Mouse (Mus musculus) left cerebral cortex, adult 11 months (tissue): ENCODE data around the gene Abr.
A peak's percentile ranks its signal among the peaks of the same experiment; 100 is the strongest.

Experiments
- DNase-seq: peaks from one replicate; pipeline ENCODE4 v3.0.0; 2022; ENCODE audit warnings: low spot score

Gene Abr

GRCm38 (mm10) chr11:76406702-76407583, 215.2 kb downstream of the Abr start, which contains the start of gene Timm22:
Gene Timm22, plus strand, starts transcription at chr11:76406952.
- peak; percentile 96 for DNase-seq

- DNase-seq, result no peak
Observed at GRCm38 (mm10) chr11:76405626-76406264, 216.4 kb downstream of the Abr start.

DNA sequence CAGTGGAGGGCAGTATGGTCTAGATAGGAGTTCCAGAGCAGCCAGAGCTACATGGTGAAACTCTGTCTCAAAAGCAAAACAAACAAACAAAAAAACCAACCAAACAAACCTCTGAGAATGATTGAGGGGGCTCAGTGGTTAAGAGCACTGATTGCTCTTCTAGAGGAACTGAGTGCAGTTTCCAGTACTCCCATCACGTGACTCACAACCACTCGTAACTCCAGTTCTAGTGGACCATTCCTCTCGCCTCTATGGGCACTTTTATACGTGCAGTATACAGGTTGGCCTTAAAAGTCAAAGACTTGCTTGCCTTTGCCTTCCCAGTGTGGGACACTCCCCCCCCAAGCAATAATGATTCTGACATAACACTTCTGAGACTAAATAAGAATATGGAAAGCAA, 217.0 kb downstream of the Abr start:
- no peak for DNase-seq

DNA sequence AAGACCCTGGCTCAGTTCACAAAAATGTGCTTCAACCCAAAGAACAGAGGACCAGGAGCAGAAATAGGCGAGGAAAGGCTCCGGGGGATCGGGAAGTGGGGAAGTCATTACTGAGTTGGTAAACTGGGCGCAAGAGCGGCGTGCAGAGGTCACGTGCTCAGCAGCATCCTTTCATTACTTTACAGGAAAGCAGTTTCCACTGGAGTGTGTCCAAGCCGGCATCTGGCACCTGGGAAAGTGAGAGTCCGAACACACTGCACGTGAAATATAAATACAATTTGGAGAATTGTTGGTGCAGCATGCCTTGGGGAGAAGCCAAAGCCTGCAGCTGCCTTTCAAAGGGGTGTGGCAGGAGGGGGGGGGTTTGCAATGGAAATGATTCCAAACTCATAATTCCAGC, 220.7 kb downstream of the Abr start:
- DNase-seq, result no peak

GRCm38 (mm10) chr11:76399587-76400330, 222.4 kb downstream of the Abr start:
- DNase-seq, result no peak

DNA sequence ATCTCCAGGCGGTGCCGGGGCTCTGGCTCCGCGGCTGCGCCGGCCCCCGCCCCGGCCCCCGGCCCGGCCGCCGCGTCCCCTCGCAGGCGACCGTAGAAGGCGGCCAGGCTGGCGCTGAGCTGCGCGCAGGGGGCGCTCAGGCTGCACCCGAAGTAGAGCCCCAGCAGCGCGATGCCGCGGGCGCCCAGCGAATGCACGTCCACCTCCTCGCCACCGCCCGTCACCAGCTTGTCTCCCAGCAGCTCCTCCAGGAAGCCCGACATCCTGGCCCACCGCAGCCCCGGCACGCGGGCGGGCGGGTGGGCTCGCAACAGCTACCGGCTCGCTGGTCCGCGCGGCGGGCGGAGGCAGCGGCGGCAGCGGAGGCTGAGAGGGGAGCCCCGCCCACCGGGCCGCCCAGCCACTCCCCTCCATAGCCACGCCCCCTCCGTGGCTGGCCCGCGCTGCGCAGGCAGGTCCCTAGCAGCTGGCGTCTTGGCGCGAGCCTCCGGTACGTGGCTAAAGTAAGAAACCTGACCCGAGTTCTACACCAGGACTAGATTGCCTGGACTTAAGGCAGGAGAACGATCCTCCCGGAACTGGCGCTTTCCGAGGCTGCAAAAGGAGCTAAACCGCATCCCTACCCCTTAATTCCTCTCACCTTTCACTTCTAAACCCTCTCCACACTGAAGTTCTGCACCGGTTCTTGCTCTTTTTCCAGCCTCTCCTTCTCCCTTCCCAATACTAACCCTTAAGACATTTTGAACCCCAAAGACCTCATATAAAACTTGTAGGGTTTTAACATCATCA, 223.1 kb downstream of the Abr start, which contains the start of gene Nxn:
Gene Nxn, minus strand, starts transcription at position 343 of the 789 bp plus-strand sequence.
- DNase-seq, result no peak

- DNase-seq, result no peak
Observed at GRCm38 (mm10) chr11:76398312-76398797, 223.8 kb downstream of the Abr start.

- no peak for DNase-seq
Observed at GRCm38 (mm10) chr11:76397650-76398311, 224.3 kb downstream of the Abr start.

DNA sequence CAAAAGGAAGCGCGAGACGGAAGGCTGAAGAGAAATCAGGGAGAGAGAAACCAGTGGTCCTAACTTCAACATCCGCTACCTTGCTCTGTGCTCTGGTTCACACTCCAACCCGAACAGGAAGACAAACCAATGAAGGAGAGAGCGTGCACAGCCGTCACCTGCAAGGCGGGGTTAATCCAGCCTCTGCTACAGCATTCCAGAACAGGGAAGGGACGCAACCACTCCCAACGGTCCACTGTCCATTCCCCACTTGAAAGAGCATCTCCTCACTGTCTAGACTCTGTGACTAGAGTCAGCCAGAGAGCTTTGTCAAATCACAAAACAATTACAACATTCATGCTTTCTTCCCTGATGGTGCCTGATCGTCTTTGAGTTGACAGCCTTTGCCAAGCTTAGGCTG, 229.1 kb downstream of the Abr start:
- no peak for DNase-seq

GRCm38 (mm10) chr11:76392532-76392931, 229.6 kb downstream of the Abr start:
- no peak for DNase-seq

DNA sequence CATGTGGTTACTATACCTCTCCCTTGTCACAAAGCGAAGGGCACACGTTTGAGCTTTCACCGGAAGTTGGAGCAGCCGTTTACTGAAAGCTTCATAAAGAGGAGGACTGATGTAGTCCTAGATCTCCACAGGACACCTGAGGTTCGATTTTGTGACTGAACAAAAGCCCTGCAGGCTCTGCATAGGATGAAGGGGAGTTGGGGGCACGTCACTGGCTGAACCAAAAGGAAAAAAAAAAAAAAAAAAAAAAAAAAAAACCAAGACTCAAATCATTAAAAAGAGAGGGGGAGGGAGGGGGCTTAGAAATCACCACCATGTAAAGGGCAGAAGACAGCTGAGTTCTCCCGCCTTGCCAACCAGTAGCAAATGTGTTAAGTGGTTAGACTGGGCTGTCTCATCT, 233.4 kb downstream of the Abr start:
- no peak for DNase-seq

GRCm38 (mm10) chr11:76387097-76387496, 235.0 kb downstream of the Abr start:
- DNase-seq, result no peak

- DNase-seq, result no peak
Observed at GRCm38 (mm10) chr11:76385746-76386145, 236.4 kb downstream of the Abr start.

GRCm38 (mm10) chr11:76385017-76385416, 237.1 kb downstream of the Abr start:
- no peak for DNase-seq

- no peak for DNase-seq
Observed at GRCm38 (mm10) chr11:76384307-76384706, 237.8 kb downstream of the Abr start.

- no peak for DNase-seq
Observed at GRCm38 (mm10) chr11:76382711-76383324, 239.3 kb downstream of the Abr start.

DNA sequence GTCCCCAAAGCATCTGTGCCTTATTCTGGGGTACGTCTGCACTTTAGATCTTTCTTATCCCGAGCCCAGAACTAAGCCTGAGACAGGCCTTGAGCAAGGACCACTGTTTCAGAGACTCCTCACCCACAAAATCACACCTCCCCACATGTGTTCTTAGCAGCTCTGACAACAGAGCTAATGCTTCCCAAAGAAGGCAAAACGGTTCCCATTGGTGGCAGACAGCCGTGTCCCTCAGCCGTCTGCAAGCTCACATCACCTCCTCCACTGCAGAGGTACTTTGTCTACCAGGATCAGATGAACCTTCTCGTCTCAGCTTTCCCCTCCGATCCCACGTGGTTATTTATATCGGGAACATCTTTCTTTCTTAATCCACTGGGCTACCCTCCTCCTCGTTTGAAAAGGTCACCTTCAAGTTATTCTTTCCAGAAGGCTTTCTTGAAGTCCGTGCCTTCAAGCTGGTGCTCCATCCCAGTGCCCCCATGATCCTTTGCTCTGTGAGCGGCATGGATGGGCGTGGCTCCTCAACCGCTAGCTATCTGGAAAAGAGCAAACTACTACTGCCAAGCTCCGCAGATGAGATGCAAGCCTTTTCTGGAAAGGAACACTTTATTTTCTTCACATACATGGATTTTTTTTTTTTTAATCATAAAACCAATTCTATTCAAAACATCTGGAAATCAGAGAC, 240.8 kb downstream of the Abr start:
- no peak for DNase-seq

- DNase-seq, result no peak
Observed at GRCm38 (mm10) chr11:76379921-76380544, 242.1 kb downstream of the Abr start.

- no peak for DNase-seq
Observed at GRCm38 (mm10) chr11:76376425-76376824, 245.7 kb downstream of the Abr start.
